Mouse (Mus musculus) myocyte (in vitro differentiated cells): ENCODE measurements around the gene Chuk. TPM values are rescaled to one million over a fixed set of nuclear protein-coding genes. Genes with fewer than 3 reads are reported as not detected.

Experiments used
- H3K27me3 ChIP-seq: one replicate; pipeline ENCODE4 v1.6.1; 2011; ENCODE audit not compliant: control insufficient read depth, insufficient read depth, insufficient read length
- H3K36me3 ChIP-seq: one replicate; pipeline ENCODE4 v1.6.1; 2011; ENCODE audit not compliant: control insufficient read depth, insufficient read depth
- H3K4me2 ChIP-seq: one replicate; pipeline ENCODE4 v1.6.1; 2011; ENCODE audit warnings: low read depth, control low read depth
- H3K4me3 ChIP-seq: one replicate; pipeline ENCODE4 v1.5.1; 2011; ENCODE audit warnings: mild to moderate bottlenecking, control low read depth, moderate library complexity
- H3K79me2 ChIP-seq: one replicate; pipeline ENCODE4 v1.6.1; 2011; ENCODE audit not compliant: control insufficient read depth, insufficient read depth
- H3ac ChIP-seq: one replicate; pipeline ENCODE4 v1.6.1; 2011; ENCODE audit not compliant: control insufficient read depth, insufficient read length
- CEBPB ChIP-seq: IDR thresholded peaks from 2 replicates; pipeline ENCODE4 v1.6.1; 2011; ENCODE audit warnings: mild to moderate bottlenecking, moderate library complexity; ENCODE audit not compliant: poor library complexity, insufficient read depth, severe bottlenecking
- E2F4 ChIP-seq: IDR thresholded peaks from one replicate; pipeline ENCODE4 v1.6.1; 2011; ENCODE audit warnings: mild to moderate bottlenecking, control low read depth, moderate library complexity; ENCODE audit not compliant: insufficient read depth
- MAX ChIP-seq: IDR thresholded peaks from one replicate; pipeline ENCODE4 v1.6.1; 2011; ENCODE audit warnings: low read depth, mild to moderate bottlenecking, control low read depth
- MYOD1 ChIP-seq, 3 experiments: IDR thresholded peaks; one replicate each; pipeline ENCODE4 v1.6.1; 2011; ENCODE audit warnings: control low read depth in 2 of 3, low read depth in 2 of 3, mild to moderate bottlenecking in 2 of 3, moderate library complexity in 1 of 3; ENCODE audit not compliant: insufficient read length in 2 of 3, control insufficient read depth in 1 of 3
- MYOG ChIP-seq, 3 experiments: IDR thresholded peaks; one replicate each; pipeline ENCODE4 v1.6.1; 2011; ENCODE audit warnings: control low read depth in 2 of 3, low read depth in 2 of 3, mild to moderate bottlenecking in 2 of 3; ENCODE audit not compliant: insufficient read length in 2 of 3, control insufficient read depth in 1 of 3, insufficient read depth in 1 of 3
- POLR2A ChIP-seq: IDR thresholded peaks from one replicate; pipeline ENCODE4 v1.6.1; 2011; ENCODE audit warnings: low read depth, mild to moderate bottlenecking, control low read depth, moderate library complexity; ENCODE audit not compliant: insufficient read length
- POLR2AphosphoS2 ChIP-seq: IDR thresholded peaks from one replicate; pipeline ENCODE4 v1.6.1; 2011; ENCODE audit warnings: low read depth, control low read depth; ENCODE audit not compliant: insufficient read length
- REST ChIP-seq: IDR thresholded peaks from one replicate; pipeline ENCODE4 v1.6.1; 2011; ENCODE audit warnings: mild to moderate bottlenecking, control low read depth, moderate library complexity; ENCODE audit not compliant: insufficient read depth, insufficient read length
- SRF ChIP-seq: IDR thresholded peaks from one replicate; pipeline ENCODE4 v1.6.1; 2011; ENCODE audit warnings: low read depth; ENCODE audit not compliant: control insufficient read depth, insufficient read length
- TCF12 ChIP-seq: IDR thresholded peaks from one replicate; pipeline ENCODE4 v1.6.1; 2011; ENCODE audit warnings: mild to moderate bottlenecking, control low read depth; ENCODE audit not compliant: poor library complexity, insufficient read depth, severe bottlenecking
- TCF3 ChIP-seq: IDR thresholded peaks from one replicate; pipeline ENCODE4 v1.6.1; 2011; ENCODE audit warnings: low read depth, control low read depth; ENCODE audit not compliant: insufficient read length
- USF1 ChIP-seq: IDR thresholded peaks from one replicate; pipeline ENCODE4 v1.6.1; 2011; ENCODE audit warnings: low read depth, mild to moderate bottlenecking, control low read depth, moderate library complexity
- polyA plus RNA-seq: library from polyadenylated mRNA; unstranded; fragments of >200 nt; fragmentation: generic; extraction: Trizol; gene quantifications from one replicate; pipeline ENCODE4 v1.2.1, GENCODE M21; 2012; ENCODE audit warnings: missing spikeins

The Chuk gene
- polyA plus RNA-seq, 1 experiment, result 12.2 TPM

GRCm38 (mm10) chr19:44148345-44148744 lies 41.1 kb upstream of the Chuk start:
- H3K27me3 ChIP-seq, result peaks cover 5% of the 10 kb centered on the region
- H3K36me3 ChIP-seq, result no peaks in the 10 kb centered on the region
- H3K79me2 ChIP-seq, result peaks cover 12% of the 10 kb centered on the region
- TF ChIP-seq MYOG (IDR thresholded peaks at IDR 0.05; ENCODE audit: control insufficient read depth in 1 of 3, insufficient read depth in 1 of 3, insufficient read length in 2 of 3, low read depth in 2 of 3), result no peak
- no peak for TF ChIP-seq MAX
- TF ChIP-seq USF1, result no peak
- no peak for TF ChIP-seq REST
- TF ChIP-seq CEBPB, result no peak
- no peak for TF ChIP-seq POLR2AphosphoS2
- no peak for TF ChIP-seq E2F4
- no peak for TF ChIP-seq TCF12
- no peak overlapping the region for H3K4me2 ChIP-seq
- no peak overlapping the region for H3K4me3 ChIP-seq
- no peak overlapping the region for H3ac ChIP-seq

GRCm38 (mm10) chr19:44146951-44147350 lies 39.7 kb upstream of the Chuk start:
- Histone ChIP-seq H3K79me2 (peaks cover 12% of the 10 kb centered on the region), H3K4me2 (no peak overlapping the region), H3ac (no peak overlapping the region), H3K4me3 (peak overlapping the region; percentile 81), H3K36me3 (peaks cover 13% of the 10 kb centered on the region), H3K27me3 (peaks cover 2% of the 10 kb centered on the region)
- TF ChIP-seq MAX (no peak), POLR2AphosphoS2 (no peak), CEBPB (no peak), MYOD1 (IDR thresholded peaks at IDR 0.05; ENCODE audit: control insufficient read depth in 1 of 3, insufficient read length in 2 of 3, low read depth in 2 of 3) (no peak), SRF (no peak), E2F4 (no peak), REST (no peak), USF1 (no peak), POLR2A (no peak), TCF12 (no peak), MYOG (IDR thresholded peaks at IDR 0.05; ENCODE audit: control insufficient read depth in 1 of 3, insufficient read depth in 1 of 3, insufficient read length in 2 of 3, low read depth in 2 of 3) (no peak), TCF3 (no peak)

DNA sequence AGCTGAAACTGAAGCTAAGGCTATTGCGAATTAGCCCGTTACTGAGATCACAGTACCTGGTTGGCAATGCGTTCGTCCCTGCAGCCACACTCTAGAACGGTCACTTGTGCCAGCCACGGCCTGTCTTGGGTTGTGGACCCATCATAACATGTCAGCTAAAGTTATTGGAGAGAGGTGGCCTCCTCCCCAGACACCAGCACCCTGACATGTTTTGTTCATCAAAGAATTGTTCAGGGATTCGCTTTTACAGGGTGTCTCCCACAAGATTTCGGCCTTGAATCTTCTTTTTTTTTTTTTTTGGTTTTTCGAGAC lies 39.2 kb upstream of the Chuk start:
- TF ChIP-seq TCF3 (no peak), POLR2AphosphoS2 (no peak), MYOG (IDR thresholded peaks at IDR 0.05; ENCODE audit: control insufficient read depth in 1 of 3, insufficient read depth in 1 of 3, insufficient read length in 2 of 3, low read depth in 2 of 3) (no peak), CEBPB (no peak), POLR2A (no peak), SRF (no peak), REST (no peak), MYOD1 (IDR thresholded peaks at IDR 0.05; ENCODE audit: control insufficient read depth in 1 of 3, insufficient read length in 2 of 3, low read depth in 2 of 3) (no peak), MAX (no peak), E2F4 (no peak), USF1 (no peak), TCF12 (no peak)
- peak overlapping the region; percentile 20 for H3ac ChIP-seq
- no peaks in the 10 kb centered on the region for H3K27me3 ChIP-seq
- H3K79me2 ChIP-seq, result peaks cover 12% of the 10 kb centered on the region
- H3K4me2 ChIP-seq, result peak overlapping the region; percentile 70
- peak overlapping the region; percentile 81 for H3K4me3 ChIP-seq
- peaks cover 18% of the 10 kb centered on the region for H3K36me3 ChIP-seq

- peaks cover 12% of the 10 kb centered on the region for H3K79me2 ChIP-seq
- TF ChIP-seq POLR2AphosphoS2, result peak; percentile 92
- no peak for TF ChIP-seq USF1
- no peak for TF ChIP-seq TCF3
- no peak for TF ChIP-seq REST
- peak in 1 of 3 experiments; percentile 4 for TF ChIP-seq MYOG (IDR thresholded peaks at IDR 0.05; ENCODE audit: control insufficient read depth in 1 of 3, insufficient read depth in 1 of 3, insufficient read length in 2 of 3, low read depth in 2 of 3)
- TF ChIP-seq POLR2A, result peak; percentile 93
- no peak for TF ChIP-seq E2F4
- peak within 1 kb of the TSS; percentile 95 for H3K4me2 ChIP-seq
- H3K27me3 ChIP-seq, result no peaks in the 10 kb centered on the region
- peak within 1 kb of the TSS; percentile 81 for H3K4me3 ChIP-seq
- peaks cover 23% of the 10 kb centered on the region for H3K36me3 ChIP-seq
- H3ac ChIP-seq, result peak within 1 kb of the TSS; percentile 20
These were observed 38.7 kb upstream of the Chuk start, which contains the start of gene Bloc1s2 for GRCm38 (mm10) chr19:44145702-44146567. Gene Bloc1s2, minus strand, starts transcription at chr19:44146446.

DNA sequence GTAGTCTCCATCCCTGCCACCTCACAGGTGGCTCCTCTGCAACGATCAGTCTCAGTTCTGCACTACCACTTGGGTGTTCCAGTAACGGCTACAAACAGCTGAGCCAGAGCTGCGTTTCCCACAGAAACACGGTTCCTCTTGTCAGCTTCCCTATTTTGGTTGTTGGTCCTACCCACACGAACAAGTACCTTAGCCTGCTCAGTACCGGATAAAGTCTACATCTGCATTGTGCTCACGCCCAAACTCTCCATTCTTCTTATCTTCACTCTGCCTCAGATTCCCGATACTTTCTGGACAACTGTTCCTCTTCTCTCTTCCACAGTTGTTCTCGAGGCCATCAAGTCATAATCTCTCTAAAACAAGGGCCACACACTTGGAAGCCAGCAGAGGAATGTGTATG lies 37.1 kb upstream of the Chuk start:
- peaks cover 28% of the 10 kb centered on the region for H3K36me3 ChIP-seq

More for the DNA sequence above, 37.1 kb upstream of the Chuk start:
- Histone ChIP-seq H3K4me2 (no peak overlapping the region), H3K4me3 (no peak overlapping the region), H3ac (no peak overlapping the region), H3K79me2 (peaks cover 12% of the 10 kb centered on the region), H3K27me3 (no peaks in the 10 kb centered on the region)
- TF ChIP-seq POLR2AphosphoS2 (no peak), MYOG (IDR thresholded peaks at IDR 0.05; ENCODE audit: control insufficient read depth in 1 of 3, insufficient read depth in 1 of 3, insufficient read length in 2 of 3, low read depth in 2 of 3) (no peak), MAX (no peak), E2F4 (no peak), REST (no peak), TCF12 (no peak), TCF3 (no peak), CEBPB (no peak), POLR2A (no peak), USF1 (no peak), MYOD1 (IDR thresholded peaks at IDR 0.05; ENCODE audit: control insufficient read depth in 1 of 3, insufficient read length in 2 of 3, low read depth in 2 of 3) (no peak), SRF (no peak)
